Mouse (Mus musculus): ENCODE measurements around the gene 0610030E20Rik.

0610030E20Rik gene

DNA sequence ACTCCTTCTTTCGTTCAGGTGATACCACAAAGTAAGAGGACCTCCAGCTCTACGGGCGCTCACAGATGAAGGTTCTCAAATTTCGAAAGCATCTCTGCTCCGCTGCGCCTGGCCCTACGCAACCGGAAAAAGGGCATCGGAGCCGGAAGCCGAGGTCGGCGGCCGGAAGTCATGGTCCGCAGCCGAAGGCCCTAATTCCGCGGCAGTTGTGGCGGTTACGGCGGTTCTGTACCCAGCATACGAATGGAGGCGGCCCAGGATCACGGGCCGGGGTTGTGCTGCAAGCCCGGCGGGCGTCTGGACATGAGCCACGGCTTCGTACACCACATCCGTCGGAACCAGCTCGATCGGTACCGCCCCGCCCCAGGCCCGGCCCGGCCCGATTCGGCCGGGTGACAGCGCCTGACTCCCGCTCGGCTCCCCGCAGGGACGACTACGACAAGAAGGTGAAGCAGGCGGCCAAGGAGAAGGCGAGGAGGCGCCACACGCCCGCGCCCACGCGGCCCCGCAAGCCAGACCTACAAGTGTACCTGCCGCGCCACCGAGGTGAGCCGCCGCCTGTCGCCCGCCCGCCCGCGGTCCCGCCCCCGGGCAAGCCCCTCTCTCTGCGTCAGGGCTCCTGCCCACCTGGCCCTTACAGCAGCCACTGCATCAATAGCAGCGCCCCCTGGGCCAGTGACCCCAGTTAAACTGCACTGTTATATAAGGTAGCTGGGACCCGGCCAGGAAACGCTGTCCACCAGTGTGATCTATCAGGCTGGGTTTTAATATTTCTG lies at the start of gene 0610030E20Rik:
TSS of gene 0610030E20Rik (plus strand) at position 152 of the 776 bp plus-strand sequence.
- DNase-seq (ENCODE audit: low spot score in 2 of 2): peak; percentile 70 to 73

DNA sequence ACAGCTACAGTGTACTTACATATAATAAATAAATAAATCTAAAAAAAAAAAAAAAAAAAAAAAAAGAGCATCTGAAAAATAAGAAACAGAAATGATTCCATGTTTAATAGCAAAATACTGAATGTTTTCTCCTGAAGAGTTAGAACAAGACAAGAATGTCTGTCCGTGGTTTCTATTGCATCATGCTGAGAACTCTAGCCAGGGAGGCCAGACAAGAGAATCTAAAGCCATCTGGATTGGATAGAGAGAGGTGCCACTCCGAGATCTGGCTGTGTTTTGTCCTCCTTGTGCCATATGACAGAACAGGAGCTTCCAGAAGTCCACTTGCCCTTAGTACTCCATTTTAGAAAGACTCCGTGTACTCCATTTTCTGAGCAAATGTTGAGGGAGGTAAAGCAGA lies 49.3 kb upstream of the 0610030E20Rik start:
- DNase-seq (ENCODE audit: low spot score in 2 of 2): no peak

GRCm38 (mm10) chr6:72302349-72302925 lies 44.7 kb upstream of the 0610030E20Rik start:
- no peak for DNase-seq (ENCODE audit: low spot score in 2 of 2)

GRCm38 (mm10) chr6:72303510-72303909 lies 43.6 kb upstream of the 0610030E20Rik start:
- DNase-seq (ENCODE audit: low spot score in 2 of 2): no peak

DNA sequence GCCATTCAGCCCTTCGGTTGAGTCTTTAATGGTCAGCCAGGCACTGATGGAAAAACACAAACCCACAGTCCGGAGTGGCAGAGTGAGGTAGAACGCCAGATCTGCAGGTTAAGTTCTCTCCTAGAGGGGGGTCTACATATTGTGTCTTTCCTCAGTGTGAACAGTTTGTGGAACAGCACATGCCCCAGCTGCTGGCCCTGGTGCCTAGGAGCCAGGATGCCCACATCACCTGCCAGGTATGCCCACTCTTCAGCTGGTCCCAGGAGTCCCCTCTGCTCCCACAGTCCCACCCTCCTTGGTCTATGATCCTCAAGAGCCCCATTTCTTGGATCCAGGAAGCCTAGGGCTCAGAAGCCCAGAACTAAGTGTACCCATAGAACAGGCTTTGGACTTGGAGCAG lies 34.9 kb upstream of the 0610030E20Rik start:
- DNase-seq (ENCODE audit: low spot score in 2 of 2): no peak

GRCm38 (mm10) chr6:72313124-72313867 lies 33.8 kb upstream of the 0610030E20Rik start:
- DNase-seq (ENCODE audit: low spot score in 2 of 2): no peak

GRCm38 (mm10) chr6:72315384-72315783 lies 31.7 kb upstream of the 0610030E20Rik start:
- DNase-seq (ENCODE audit: low spot score in 2 of 2): no peak

DNA sequence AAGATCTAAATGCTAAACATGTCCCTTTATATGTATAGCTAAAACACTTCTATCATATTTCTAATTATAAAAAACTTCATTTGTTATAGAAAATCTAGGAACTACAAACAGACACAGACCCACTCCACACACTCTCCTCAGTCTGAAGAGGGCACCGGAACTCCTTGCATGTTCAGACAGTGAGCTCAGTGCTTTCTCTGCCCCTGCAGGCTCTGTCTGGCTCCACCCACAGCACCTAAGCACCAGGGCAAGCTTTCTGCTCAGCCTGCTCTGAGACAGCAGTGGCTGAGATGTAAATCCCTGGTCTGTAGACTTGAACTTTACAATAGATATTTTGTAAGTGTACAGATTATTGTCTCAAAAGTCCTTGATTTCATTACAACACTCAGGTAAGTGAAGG lies 31.1 kb upstream of the 0610030E20Rik start:
- DNase-seq (ENCODE audit: low spot score in 2 of 2): no peak

DNA sequence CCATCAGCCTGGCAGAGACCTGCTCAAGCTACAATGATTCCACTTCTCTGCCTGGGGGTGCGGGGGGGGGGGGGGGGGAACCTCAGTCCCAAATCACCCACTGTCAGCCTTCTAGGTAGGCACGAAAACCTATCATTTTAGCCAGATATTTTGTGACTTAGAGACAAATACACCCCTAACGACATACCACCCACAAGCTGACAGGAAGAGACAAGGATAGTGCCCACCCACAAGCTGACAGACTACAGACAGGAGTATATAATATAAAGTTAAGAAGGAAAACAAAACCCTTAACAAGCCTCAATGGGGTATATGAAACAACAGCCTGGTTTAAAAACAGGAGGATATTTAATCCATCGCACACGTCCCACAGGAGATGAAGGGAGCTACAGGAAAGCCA lies 28.7 kb upstream of the 0610030E20Rik start:
- DNase-seq (ENCODE audit: low spot score in 2 of 2): no peak

DNA sequence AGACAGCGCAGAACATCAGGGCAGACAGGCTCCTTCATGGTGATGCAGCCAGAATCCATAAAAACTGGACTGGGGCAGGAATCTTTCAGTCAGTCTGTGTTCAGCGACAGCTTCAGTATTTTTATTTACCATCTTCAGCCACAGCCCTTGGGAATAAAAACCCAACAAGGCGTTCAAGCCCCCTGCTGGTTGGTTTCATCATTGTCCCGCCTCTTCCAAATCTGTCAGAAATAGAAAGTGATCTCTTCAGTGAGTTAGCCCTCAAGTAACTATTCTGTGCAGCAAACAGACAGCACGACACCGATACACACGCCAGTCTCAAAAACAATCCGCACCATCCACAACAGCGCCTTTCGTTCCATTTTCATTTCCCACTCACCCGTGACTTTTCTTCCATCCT lies 28.1 kb upstream of the 0610030E20Rik start:
- DNase-seq (ENCODE audit: low spot score in 2 of 2): peak in 1 of 2 experiments; percentile 26

- no peak for DNase-seq (ENCODE audit: low spot score in 2 of 2)
Observed at GRCm38 (mm10) chr6:72322936-72323335, 24.2 kb upstream of the 0610030E20Rik start.

GRCm38 (mm10) chr6:72323786-72324508 lies 23.2 kb upstream of the 0610030E20Rik start:
- DNase-seq (ENCODE audit: low spot score in 2 of 2): no peak

- peak in 1 of 2 experiments; percentile 17 for DNase-seq (ENCODE audit: low spot score in 2 of 2)
Observed at GRCm38 (mm10) chr6:72326274-72326673, 20.8 kb upstream of the 0610030E20Rik start.

DNA sequence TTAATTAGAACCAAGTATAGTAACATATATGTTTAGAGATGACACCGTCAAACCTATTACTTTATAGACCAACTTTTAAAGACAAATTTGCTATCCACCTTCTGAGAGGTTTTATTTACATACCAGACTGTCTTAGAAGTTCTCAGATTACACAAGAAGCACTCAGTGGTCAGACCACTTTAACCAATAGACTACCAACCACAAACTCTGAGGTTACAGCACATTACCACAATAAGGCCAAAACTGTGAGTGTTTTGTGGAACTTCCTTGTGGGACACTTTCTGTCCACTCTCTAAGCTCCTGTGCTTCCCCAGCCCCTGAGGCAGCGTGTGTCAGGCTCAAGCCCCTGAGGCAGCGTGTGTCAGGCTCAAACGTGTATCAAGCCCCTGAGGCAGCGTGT lies 18.1 kb upstream of the 0610030E20Rik start:
- DNase-seq (ENCODE audit: low spot score in 2 of 2): no peak

GRCm38 (mm10) chr6:72330133-72330532 lies 17.0 kb upstream of the 0610030E20Rik start:
- DNase-seq (ENCODE audit: low spot score in 2 of 2): no peak

DNA sequence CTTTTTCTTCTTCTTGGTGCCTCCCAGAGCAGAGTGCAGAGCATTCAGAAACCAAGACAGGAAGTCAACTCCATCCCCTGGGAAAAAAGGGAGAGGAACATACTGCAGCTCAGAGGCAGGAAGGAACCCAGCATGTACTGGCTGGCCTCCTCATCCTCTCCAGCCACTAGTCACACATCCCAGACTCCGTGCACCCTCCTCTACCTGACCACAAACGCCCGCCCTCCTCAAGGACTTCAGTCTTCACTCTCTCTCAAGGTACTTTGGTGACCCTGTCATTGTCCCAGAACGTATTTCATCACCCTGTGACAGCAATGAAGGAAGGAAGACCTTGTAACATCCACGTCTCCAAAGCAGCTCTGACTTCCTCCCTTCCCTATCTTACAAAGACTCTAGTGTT lies 14.0 kb upstream of the 0610030E20Rik start:
- no peak for DNase-seq (ENCODE audit: low spot score in 2 of 2)

- DNase-seq (ENCODE audit: low spot score in 2 of 2): no peak
Observed at GRCm38 (mm10) chr6:72340481-72340880, 6.6 kb upstream of the 0610030E20Rik start.

GRCm38 (mm10) chr6:72344396-72345073 lies 2.6 kb upstream of the 0610030E20Rik start:
- no peak for DNase-seq (ENCODE audit: low spot score in 2 of 2)

DNA sequence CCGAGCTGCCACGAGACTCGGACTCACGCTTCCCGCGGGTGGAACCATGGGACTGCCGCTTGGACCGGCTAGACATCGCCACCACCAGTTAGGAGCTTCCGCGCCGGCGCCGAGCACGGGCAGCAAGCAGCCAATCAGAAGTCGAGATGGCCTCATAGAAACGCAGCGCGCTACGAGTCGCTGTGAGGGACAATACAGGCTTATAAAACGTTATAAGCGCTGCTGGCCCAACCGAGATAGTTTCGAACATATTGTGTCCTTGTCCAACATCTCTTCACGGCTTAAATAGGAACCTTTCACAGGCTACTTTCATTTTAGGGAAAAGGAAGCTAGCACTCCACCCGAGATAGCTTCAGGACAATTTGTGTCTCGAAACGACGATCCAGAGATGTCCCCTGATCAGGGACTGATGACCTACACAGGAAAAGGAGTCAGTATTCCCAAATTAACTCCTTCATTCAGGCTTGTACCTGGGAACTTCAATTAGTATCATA lies 2.0 kb upstream of the 0610030E20Rik start, which contains the start of gene Usp39:
TSS of gene Usp39 (minus strand) at position 111 of the 494 bp plus-strand sequence.
- peak; percentile 82 to 85 for DNase-seq (ENCODE audit: low spot score in 2 of 2)

DNA sequence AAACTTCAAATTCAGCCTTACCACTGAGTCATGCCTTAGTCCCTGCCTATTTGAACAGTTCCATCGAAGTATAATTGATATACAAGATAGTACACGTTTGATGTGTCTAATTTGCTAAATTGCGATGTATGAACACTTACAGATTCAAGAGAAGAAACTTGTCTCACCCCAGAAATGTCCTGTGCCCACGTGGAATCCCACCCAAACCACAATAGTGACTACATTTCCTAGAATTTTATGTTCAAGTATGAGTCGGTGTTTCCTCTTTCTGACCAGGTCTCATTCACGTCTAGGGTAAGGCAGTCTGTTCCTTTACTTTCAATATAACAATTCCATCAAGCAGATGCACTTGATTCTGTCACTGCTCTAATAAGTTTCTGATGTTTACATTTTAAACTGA lies 1.5 kb upstream of the 0610030E20Rik start:
- DNase-seq (ENCODE audit: low spot score in 2 of 2): no peak

DNA sequence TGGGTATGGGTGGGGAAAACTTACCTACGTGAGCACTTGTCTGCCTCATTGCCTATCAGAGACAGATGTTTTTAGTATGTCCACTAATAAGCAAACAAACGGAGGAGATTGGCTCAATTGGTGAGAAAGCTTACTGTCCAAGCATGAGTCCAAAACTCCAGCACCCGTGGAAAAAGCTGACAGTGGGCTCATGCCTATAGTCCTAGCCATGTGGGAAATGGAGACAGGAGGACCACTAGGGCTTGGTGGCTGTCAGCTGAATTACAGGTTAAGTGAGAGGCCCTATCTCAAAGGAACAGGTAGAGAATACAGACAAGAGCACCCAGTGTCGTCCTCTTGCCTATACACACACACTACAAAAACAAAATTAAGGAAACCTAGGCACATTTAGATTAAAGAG lies 856 bp upstream of the 0610030E20Rik start:
- no peak for DNase-seq (ENCODE audit: low spot score in 2 of 2)

Measured in thymus, postnatal 10 days (tissue).